Mouse (Mus musculus) embryo, embryonic 11.5 days (tissue): ENCODE results near the gene Trpm2.

Source experiments
- DNase-seq: peaks from one replicate; pipeline ENCODE4 v3.0.0-alpha.2; 2012; ENCODE audit warnings: low read depth, low spot score

Gene Trpm2

GRCm38 (mm10) chr10:77902894-77903715 is 67.3 kb downstream of the Trpm2 start:
- DNase-seq, result peak; percentile 56

- DNase-seq, result peak; percentile 46
These were observed 68.0 kb downstream of the Trpm2 start, which contains the start of gene Lrrc3 for GRCm38 (mm10) chr10:77902211-77902893. Gene Lrrc3 (minus strand): TSS chr10:77902536.

GRCm38 (mm10) chr10:77901871-77902210 is 68.5 kb downstream of the Trpm2 start:
- no peak for DNase-seq

GRCm38 (mm10) chr10:77900903-77901818 is 69.2 kb downstream of the Trpm2 start:
- DNase-seq, result no peak

GRCm38 (mm10) chr10:77900126-77900525 is 70.2 kb downstream of the Trpm2 start:
- DNase-seq, result no peak

GRCm38 (mm10) chr10:77895562-77895961 is 74.8 kb downstream of the Trpm2 start:
- DNase-seq, result no peak

- DNase-seq, result no peak
These were observed 79.3 kb downstream of the Trpm2 start for GRCm38 (mm10) chr10:77890987-77891565.

- DNase-seq, result no peak
These were observed 84.2 kb downstream of the Trpm2 start for GRCm38 (mm10) chr10:77886007-77886747.

- DNase-seq, result no peak
These were observed 87.8 kb downstream of the Trpm2 start for GRCm38 (mm10) chr10:77882553-77882952.

GRCm38 (mm10) chr10:77880305-77880704 is 90.1 kb downstream of the Trpm2 start:
- no peak for DNase-seq

- no peak for DNase-seq
These were observed 91.4 kb downstream of the Trpm2 start for GRCm38 (mm10) chr10:77878985-77879384.

- no peak for DNase-seq
These were observed 100.7 kb downstream of the Trpm2 start for GRCm38 (mm10) chr10:77869651-77870050.

GRCm38 (mm10) chr10:77867546-77867945 is 102.8 kb downstream of the Trpm2 start:
- DNase-seq, result no peak

GRCm38 (mm10) chr10:77864762-77865143 is 105.6 kb downstream of the Trpm2 start:
- DNase-seq, result no peak

- DNase-seq, result peak; percentile 24
These were observed 106.1 kb downstream of the Trpm2 start for GRCm38 (mm10) chr10:77864067-77864761.

- DNase-seq, result no peak
These were observed 108.7 kb downstream of the Trpm2 start, which contains the start of gene Gm3285 for GRCm38 (mm10) chr10:77861675-77862074. Gene Gm3285 (plus strand): TSS chr10:77861975.
